Mouse (Mus musculus) Patski (cell line): ENCODE data around the gene Ctbp1. TPM values are rescaled to one million over a fixed set of nuclear protein-coding genes. Genes with fewer than 3 reads are reported as not detected.

Experiments
- ATAC-seq: fragments of 100-300 bp; one replicate; pipeline ENCODE4 v1.8.0; 2021
- CTCF ChIA-PET: fragments of 350-600 bp; sonication (Branson Sonifier 250); formaldehyde crosslinking; loops from one replicate; lab custom pipeline; 2022; ENCODE audit warnings: inconsistent platforms; lab: Charles Lee
- POLR2A ChIA-PET: fragments of 350-600 bp; sonication (Branson Sonifier 250); formaldehyde crosslinking; loops from one replicate; lab custom pipeline; 2022; ENCODE audit warnings: antibody characterized with exemption, inconsistent platforms; lab: Charles Lee
- DNase-seq: peaks from one replicate; pipeline ENCODE4 v3.0.0-alpha.2; 2011; ENCODE audit warnings: low read depth, low spot score
- H3K27me3 ChIP-seq: fragments of 371-371 bp; one replicate; pipeline ENCODE4 v1.5.1; 2021
- CTCF ChIP-seq: fragments of 100-300 bp; IDR thresholded peaks from one replicate; pipeline ENCODE4 v1.5.1; 2021
- in situ Hi-C: fragments of 300-500 bp; cut with MboI; formaldehyde crosslinking; loops from 3 replicates; pipeline ENCODE4 v1.11.1; 2018; ENCODE audit warnings: low pct_unique_long_range_greater_than_20kb, mixed read lengths
- polyA plus RNA-seq: library from polyadenylated mRNA; unstranded; gene quantifications from one replicate; pipeline ENCODE4 v1.2.3, GENCODE M21; 2021

Gene Ctbp1
- polyA plus RNA-seq, 1 experiment from 2014 or later = 212 TPM

DNA sequence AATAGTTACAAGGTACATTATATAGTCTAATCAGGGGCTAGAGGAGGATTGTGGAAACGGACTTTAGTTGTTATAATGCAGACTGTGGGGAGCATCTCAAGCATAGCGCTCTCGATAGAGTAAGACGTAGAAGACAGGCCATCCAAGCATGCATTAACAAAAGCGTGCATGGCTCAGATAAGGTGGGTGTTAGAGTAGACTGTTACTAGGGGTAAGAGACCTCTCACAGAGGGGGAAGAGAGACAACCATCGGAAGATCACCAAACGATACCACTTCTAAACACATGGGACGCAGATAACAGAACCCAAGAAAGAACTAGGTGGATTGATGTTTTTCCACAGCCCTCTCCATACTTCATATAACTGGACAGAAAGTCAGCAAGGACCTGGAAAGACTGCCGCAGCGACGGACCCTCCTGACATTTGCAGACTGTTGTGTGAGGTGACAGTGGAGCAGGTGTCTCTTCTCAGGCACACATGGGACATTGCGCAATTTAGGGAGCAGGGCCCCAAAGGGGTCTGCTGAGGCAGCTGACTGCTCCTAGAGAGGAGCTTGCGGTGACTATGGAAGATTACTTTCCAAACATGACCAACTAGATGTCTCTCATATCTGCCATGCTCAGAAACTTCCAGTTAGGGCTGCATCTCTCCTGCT is 72.2 kb downstream of the Ctbp1 start:
- no peak for ATAC-seq
- CTCF ChIA-PET = no interaction called here
- POLR2A ChIA-PET = no interaction called here
- in situ Hi-C loops = no loop called here
- no peaks in the 10 kb centered on the region for H3K27me3 ChIP-seq
- no peak for DNase-seq
- TF ChIP-seq CTCF = no peak

GRCm38 (mm10) chr5:33201697-33202096 is 73.1 kb downstream of the Ctbp1 start:
- no peaks in the 10 kb centered on the region for H3K27me3 ChIP-seq
- in situ Hi-C loops = no loop called here
- DNase-seq = no peak
- ChIA-PET POLR2A (no interaction called here), CTCF (no interaction called here)
- TF ChIP-seq CTCF = no peak
- ATAC-seq = no peak

DNA sequence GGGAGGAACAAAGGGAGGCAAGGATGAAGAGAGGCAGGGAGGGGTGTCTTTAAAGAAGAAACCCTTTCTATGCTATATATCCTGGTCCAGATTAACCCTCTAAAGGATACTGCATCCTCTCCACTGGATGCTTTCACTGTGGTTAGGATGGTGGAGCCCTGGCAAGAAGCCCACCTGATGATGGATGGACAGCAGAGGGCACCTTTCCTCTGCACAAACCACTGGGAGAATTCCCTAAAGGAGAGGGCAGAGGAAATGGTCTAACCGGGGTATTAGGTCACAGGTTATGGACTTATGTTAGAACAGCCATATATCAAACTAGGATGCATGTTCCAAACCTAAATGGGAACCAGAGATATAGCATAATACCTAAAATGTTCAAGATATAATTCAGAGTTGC is 74.7 kb downstream of the Ctbp1 start:
- DNase-seq (no peak), ATAC-seq (no peak)
- TF ChIP-seq CTCF = peak; percentile 23
- in situ Hi-C loops = no loop called here
- peaks cover 4% of the 10 kb centered on the region for H3K27me3 ChIP-seq
- CTCF ChIA-PET = no interaction called here
- POLR2A ChIA-PET = interaction anchor here (0.7 kb wide), 1 partner anchor 167 kb away, joined by 4 read pairs; no protein-coding TSS in a partner anchor

Other genes starting within 250 kb of the Ctbp1 start
- gene Slc5a1, start 170.8 kb downstream of the Ctbp1 start, polyA plus RNA-seq = 0.04 TPM
- 3.9 TPM for gene Spon2, start 56.5 kb downstream of the Ctbp1 start, polyA plus RNA-seq
- 339 TPM for gene Maea, start 60.5 kb upstream of the Ctbp1 start, polyA plus RNA-seq
- gene Uvssa, start 103.6 kb upstream of the Ctbp1 start, polyA plus RNA-seq = 9.3 TPM
- gene Nkx1-1, start 159.0 kb upstream of the Ctbp1 start, polyA plus RNA-seq = not detected